Mouse (Mus musculus): ENCODE measurements at regions not wholly inside any gene's neighbourhood (a gene's known extent, or its start where the extent isn't known, plus 50 kb on each side); places are given as distances from the start of the nearest gene placed in this dataset.
A peak's percentile ranks its signal among the peaks of the same experiment; 100 is the strongest.

- DNase-seq, result no peak
Observed at GRCm38 (mm10) chr13:85570886-85571527, 282.1 kb upstream of the Rasa1 start.

DNA sequence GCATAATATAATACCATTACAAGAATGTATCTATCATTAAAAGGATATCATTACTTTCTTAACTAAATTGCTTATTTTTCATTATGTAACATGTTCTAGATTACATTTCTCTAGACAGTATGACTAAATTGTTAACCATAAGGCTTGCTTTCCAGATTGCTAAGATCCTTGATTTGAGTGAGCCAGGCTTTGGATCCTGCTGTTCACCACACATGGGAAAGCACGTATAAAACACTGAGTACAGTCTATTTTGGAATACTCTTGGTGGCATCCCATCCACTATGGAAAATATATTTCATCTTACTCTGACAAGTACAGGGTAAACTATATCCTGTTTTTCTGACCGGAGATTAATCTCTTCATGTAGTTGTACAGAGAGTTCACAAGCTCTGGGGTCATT, 268.9 kb upstream of the Rasa1 start:
- DNase-seq, result no peak

- DNase-seq, result peak; percentile 21 to 29
Observed at GRCm38 (mm10) chr13:85556101-85556853, 267.3 kb upstream of the Rasa1 start.

DNA sequence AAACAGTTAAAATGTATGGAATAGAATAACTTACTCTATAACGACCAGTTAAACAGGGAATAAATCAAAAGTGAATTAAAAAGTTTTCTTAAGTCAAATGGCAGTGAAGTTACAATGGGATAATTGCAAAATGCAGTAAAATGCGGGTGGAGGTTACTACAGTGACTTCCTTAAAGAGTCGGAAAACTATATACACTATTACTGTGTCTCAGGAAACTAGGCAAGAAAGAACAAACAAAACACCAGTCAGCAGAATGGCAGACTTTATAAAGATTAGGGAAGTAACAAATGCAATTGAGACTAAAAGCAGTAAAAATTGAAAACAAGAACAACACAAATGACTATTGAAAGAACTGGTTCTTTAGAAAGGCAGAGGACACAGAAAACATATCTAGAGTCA, 264.1 kb upstream of the Rasa1 start:
- DNase-seq, result no peak

GRCm38 (mm10) chr13:85509671-85510070, 220.7 kb upstream of the Rasa1 start:
- no peak for DNase-seq

DNA sequence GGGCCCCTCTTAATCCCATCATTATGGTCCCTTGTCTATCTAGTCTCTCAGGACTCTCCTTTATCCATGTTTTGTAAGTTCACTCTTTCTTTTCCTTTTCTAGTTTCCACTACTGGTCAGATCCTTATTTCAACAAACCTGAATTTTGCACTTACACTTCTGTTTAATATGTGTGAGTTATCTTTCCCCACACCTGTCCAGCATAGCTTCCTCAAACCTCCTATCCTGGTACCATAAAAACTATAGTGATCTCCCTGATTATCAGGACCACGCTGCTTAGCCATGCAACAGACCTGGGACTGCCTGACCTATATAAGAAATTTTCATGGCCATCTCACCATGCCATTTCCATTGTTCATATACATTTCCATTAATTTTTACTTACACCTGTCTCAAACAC, 219.6 kb upstream of the Rasa1 start:
- no peak for DNase-seq

DNA sequence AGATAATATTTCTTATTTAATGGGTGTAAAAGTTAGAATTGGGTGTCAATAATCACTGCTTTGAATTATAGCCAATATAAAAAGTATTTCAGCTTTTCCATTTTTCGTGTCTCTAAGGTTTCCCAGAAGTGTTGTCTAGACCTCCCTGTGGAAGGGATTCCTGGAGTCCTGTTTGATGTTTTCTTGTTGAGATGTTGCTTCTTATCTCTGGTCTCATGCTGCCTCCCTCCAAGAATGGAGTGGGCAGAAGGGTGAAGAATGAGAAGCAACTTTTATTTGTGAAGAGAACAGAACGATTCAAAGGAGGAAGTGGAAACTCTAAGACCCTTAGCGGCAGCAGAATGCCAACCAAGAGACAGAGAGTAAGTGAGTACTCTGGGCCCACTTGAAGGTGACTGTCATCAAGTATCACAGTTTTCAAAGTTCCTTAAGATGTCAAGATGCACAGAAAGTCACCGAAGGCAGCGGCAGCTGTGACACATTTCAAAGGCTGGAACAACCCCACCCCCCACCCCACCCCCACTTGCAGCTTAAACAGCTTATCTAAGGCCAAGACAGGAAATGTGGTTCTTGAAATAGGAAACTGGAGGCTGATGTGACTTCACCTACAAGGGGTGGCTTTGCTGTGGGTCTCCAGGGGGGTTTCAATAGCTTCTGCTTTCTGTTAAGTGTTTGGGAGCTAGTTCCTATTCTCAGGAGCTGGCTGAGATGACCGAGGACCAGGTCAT, 218.6 kb upstream of the Rasa1 start:
- DNase-seq, result no peak

- DNase-seq, result no peak
Observed at GRCm38 (mm10) chr13:85506875-85507274, 217.9 kb upstream of the Rasa1 start.

DNA sequence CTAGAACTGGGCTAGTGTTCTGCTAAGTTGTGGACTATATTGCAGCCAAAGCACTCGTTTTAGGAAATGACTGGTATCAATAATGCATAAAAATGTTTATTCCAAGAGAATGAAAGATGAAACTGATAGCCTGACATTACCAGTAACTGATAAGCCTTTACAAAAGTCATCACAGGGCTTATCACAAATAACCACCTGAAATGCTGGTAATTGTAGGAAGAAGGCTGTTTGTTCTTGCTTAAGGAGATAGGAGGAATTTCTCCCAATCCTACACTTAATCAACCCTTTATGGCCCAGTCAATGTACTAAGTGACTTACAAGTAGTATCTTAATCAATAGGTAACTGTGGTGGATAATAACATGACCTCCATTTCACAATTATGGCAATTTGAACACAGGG, 217.1 kb upstream of the Rasa1 start:
- no peak for DNase-seq

GRCm38 (mm10) chr13:85505046-85505445, 216.1 kb upstream of the Rasa1 start:
- DNase-seq, result no peak

DNA sequence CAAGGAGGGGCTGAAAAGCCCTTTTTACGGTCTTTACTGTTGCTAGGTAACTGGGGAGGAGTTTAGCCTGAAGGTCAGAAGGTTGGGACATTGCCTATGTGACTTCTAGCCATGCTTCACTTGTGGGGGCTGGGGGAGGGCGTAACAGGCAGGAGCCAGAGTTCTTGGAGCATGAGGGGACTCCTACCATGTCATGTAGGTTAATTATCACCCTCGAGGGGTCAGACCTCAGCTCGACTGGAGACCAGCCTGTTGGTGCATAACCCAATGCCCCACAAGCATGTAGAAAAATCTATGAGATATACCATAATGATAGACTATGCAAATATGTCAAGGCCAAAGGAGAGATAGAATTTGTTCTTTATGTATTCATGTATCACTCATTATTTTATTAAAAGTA, 215.1 kb upstream of the Rasa1 start:
- no peak for DNase-seq

DNA sequence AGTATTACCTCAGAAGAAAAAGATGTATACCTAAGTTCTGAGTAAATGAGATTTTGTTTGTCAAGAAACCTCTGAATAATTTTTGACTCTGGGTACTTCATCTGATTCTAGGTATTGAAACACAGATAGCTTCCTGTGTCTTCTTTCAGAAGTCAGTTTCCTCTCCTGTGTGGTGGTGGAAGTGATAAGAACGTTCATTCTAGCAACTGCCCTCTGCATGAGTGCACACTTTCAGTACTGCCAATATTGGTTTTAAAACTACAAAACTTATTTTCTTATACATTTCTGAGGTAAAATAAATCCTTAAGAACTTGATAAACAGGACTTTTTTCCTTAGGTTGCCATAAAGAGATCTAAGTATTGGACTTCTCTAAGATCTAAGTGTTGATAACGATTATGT, 209.8 kb upstream of the Rasa1 start:
- no peak for DNase-seq

GRCm38 (mm10) chr13:85484790-85485189, 195.9 kb upstream of the Rasa1 start:
- DNase-seq, result no peak

- DNase-seq, result no peak
Observed at GRCm38 (mm10) chr13:85483348-85483747, 194.4 kb upstream of the Rasa1 start.

DNA sequence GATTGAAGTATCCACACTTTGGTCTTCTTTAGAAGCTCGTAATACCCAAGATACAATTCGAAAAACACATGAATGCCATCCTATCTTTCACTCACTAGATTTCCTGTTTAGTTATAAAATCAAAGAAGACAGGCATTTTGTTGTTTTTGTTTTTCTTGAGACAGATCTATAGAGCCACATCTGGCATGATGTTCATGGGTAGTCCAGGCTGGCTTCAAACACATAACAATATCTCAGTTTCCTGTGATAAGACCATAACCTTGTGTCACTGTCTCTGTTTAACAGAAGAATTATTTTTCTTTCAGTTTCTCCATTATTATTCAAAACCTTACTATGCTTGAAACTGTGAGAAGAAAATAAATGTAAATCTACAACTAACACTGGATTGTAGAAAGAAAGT, 190.5 kb upstream of the Rasa1 start:
- no peak for DNase-seq

- no peak for DNase-seq
Observed at GRCm38 (mm10) chr13:85476274-85476846, 187.4 kb upstream of the Rasa1 start.

DNA sequence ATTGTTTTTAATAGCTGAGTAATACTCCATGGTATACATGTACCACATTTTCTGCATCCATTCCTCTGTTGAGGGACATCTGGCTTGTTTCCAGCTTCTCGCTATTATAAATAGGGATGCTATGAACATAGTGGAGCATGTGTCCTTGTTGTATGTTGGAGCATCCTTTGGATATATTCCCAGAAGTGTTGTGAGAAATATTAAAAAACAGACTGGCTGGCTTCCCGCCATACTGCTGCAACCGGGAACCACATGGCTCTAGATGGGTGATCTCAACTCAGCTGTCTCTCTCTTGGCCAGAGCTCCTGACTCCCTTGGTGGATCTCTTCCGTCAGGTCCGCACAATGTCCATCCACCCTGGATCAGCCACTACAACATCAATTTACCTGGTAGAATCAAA, 182.4 kb upstream of the Rasa1 start:
- peak; percentile 53 to 60 for DNase-seq

GRCm38 (mm10) chr13:85459387-85459786, 170.5 kb upstream of the Rasa1 start:
- no peak for DNase-seq

DNA sequence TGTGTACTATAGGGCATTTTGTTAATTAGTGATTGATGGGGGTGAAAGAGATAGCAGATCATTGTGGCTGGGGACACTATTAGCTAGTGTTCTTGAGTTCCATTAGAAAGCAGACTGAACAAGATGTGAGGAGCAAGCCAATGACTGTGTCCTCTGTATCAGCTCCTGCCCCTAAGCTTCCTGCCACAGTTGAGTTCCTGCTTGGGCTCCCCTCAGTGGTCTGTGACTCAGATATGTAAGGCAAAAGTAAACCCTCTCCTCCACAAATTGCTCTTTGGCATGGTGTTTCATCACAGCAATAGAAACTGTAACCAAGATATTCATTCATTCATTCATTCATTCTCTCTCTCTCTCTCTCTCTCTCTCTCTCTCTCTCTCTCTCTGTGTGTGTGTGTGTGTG, 169.7 kb upstream of the Rasa1 start:
- no peak for DNase-seq

DNA sequence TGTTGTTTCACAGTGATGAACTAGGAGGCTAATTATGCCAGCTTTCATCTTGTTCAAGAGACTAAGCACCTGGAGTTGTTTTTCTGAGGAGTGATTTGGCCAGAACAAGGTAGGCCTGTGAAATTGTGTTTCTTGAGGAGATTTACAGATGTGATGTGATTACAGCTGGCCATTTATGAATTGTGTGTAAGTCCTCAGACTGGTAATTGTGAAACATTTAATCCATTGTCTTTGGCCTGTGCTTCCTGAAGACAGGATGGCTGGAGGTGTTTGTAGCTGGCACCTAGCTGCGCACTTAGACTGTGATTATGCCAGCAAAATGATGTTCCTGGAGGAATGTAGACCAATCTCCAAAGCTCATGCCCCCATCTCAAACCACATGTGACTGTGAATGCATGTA, 150.7 kb upstream of the Rasa1 start:
- no peak for DNase-seq

DNA sequence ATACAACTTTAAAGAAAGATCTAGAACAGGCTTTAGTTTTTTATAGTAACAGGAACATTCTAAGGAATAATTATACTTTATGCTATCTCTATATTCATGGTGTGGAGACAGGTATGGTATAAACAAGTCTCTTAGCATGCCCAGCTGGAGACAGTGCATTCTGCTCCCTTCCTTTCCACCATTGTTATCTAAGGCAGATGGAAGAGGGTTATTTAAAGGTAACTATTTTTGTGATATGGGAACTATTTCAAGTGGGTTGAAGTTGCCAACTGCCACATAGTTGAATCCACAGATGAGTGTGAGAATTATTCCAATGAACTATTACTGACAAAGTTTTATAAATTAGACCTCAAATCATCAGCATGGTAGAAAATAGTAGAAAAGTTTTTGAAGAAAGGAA, 148.9 kb upstream of the Rasa1 start:
- no peak for DNase-seq

GRCm38 (mm10) chr13:85437009-85437408, 148.1 kb upstream of the Rasa1 start:
- peak in 1 of 2 experiments; percentile 18 for DNase-seq

- no peak for DNase-seq
Observed at GRCm38 (mm10) chr13:85436254-85436653, 147.3 kb upstream of the Rasa1 start.
